ENCODE assay signal across 9 mouse cellular contexts in genomic region chr15:10890220-10890921, GRCm38 (mm10).
DNase-seq lines count a peak whose midpoint lies in the region; ATAC-seq lines count a peak whose summit lies in the region.
"Had no signal": no experiment of that assay in that cellular context is flagged by ENCODE, and none has a peak within 500 bp of the region (broad histone marks: within the 10 kb centered on the region; RNA-seq: fewer than 3 reads in every experiment).

No protein-coding gene starts in this region.

- H3K9ac ChIP-seq in embryonic facial prominence, embryonic 14.5 days (ENCODE audit: low read depth, low read length): no peak overlapping the region
- H3K9ac ChIP-seq in midbrain, embryonic 15.5 days: no peak overlapping the region
- H3K9ac ChIP-seq: midbrain, embryonic 12.5 days had no signal

- H3K9me3 ChIP-seq in embryonic facial prominence, embryonic 14.5 days (ENCODE audit: control insufficient read depth, low read length): no peaks in the 10 kb centered on the region
- H3K9me3 ChIP-seq in midbrain, embryonic 15.5 days: no peaks in the 10 kb centered on the region
- H3K9me3 ChIP-seq: midbrain, embryonic 12.5 days had no signal

- peak; percentile 30 for DNase-seq in retina, postnatal 1 day
- DNase-seq in retina, embryonic 14.5 days (ENCODE audit: low spot score): no peak
- DNase-seq in embryonic facial prominence, embryonic 14.5 days (ENCODE audit: low spot score): peak; percentile 95
- peak; percentile 79 to 82 for DNase-seq in heart, postnatal 14 days
- DNase-seq in large intestine, adult 2 months (ENCODE audit: low read depth, low spot score): peak; percentile 77
- DNase-seq in c-Kit-positive CD71-positive TER-119-positive erythroid progenitor cells, embryonic 14.5 days (ENCODE audit: low spot score): no peak
- DNase-seq in left cerebral cortex, postnatal 36 days (ENCODE audit: low spot score in 2 of 2): no peak

- H3K4me3 ChIP-seq in embryonic facial prominence, embryonic 14.5 days (ENCODE audit: low read depth, low read length): no peak overlapping the region
- H3K4me3 ChIP-seq in midbrain, embryonic 15.5 days: no peak overlapping the region
- H3K4me3 ChIP-seq: midbrain, embryonic 12.5 days had no signal

- H3K27me3 ChIP-seq in embryonic facial prominence, embryonic 14.5 days (replicated peaks; ENCODE audit: control insufficient read depth, insufficient read depth, low read length): no peaks in the 10 kb centered on the region
- no peaks in the 10 kb centered on the region for H3K27me3 ChIP-seq in midbrain, embryonic 15.5 days (replicated peaks)
- H3K27me3 ChIP-seq: midbrain, embryonic 12.5 days had no signal

- peak overlapping the region; percentile 40 for H3K27ac ChIP-seq in embryonic facial prominence, embryonic 14.5 days (replicated peaks; ENCODE audit: low read depth, low read length)
- H3K27ac ChIP-seq in midbrain, embryonic 15.5 days: no peak overlapping the region
- H3K27ac ChIP-seq: midbrain, embryonic 12.5 days had no signal

- 25% methylated on average over 8 of the region's 8 CpGs for WGBS in embryonic facial prominence, embryonic 14.5 days
- WGBS in large intestine, adult 2 months: 18% methylated on average over 8 of the region's 8 CpGs
- 50% methylated on average over 8 of the region's 8 CpGs for WGBS in midbrain, embryonic 15.5 days

- peak; percentile 87 for ATAC-seq in embryonic facial prominence, embryonic 14.5 days (ENCODE audit: low read depth)
- peak; percentile 72 for ATAC-seq in midbrain, embryonic 15.5 days (replicated peaks)

- H3K36me3 ChIP-seq in embryonic facial prominence, embryonic 14.5 days (ENCODE audit: control insufficient read depth, insufficient read depth, low read length): no peaks in the 10 kb centered on the region
- H3K36me3 ChIP-seq in midbrain, embryonic 15.5 days (replicated peaks): no peaks in the 10 kb centered on the region
- H3K36me3 ChIP-seq: midbrain, embryonic 12.5 days had no signal

- intact Hi-C loops in heart, postnatal 14 days (cut with DNase I): no loop called here
- intact Hi-C loops in left cerebral cortex, postnatal 36 days (cut with DNase I): loop anchor here (10.0 kb wide), 1 partner anchor 1436 kb away; no protein-coding TSS in a partner anchor

- peaks cover 12% of the 10 kb centered on the region; the same call in 1 of the 2 replicates for H3K4me1 ChIP-seq in embryonic facial prominence, embryonic 14.5 days (ENCODE audit: control insufficient read depth, insufficient read depth, low read length)
- peaks cover 8% of the 10 kb centered on the region; the same call in 1 of the 2 replicates for H3K4me1 ChIP-seq in midbrain, embryonic 15.5 days
- H3K4me1 ChIP-seq: midbrain, embryonic 12.5 days had no signal

- no peak overlapping the region for H3K4me2 ChIP-seq in embryonic facial prominence, embryonic 14.5 days (ENCODE audit: low read depth, low read length)
- H3K4me2 ChIP-seq in midbrain, embryonic 15.5 days: no peak overlapping the region
- H3K4me2 ChIP-seq: midbrain, embryonic 12.5 days had no signal

Comparison
In these comparisons a context has a peak if more than half of its experiments do, and no peak if none do; other contexts are left out.
1. DNase-seq: peak in retina, postnatal 1 day (single experiment), embryonic facial prominence, embryonic 14.5 days (single experiment), heart, postnatal 14 days (2 of 2) and large intestine, adult 2 months (single experiment); none in retina, embryonic 14.5 days (single experiment), c-Kit-positive CD71-positive TER-119-positive erythroid progenitor cells, embryonic 14.5 days (single experiment) and left cerebral cortex, postnatal 36 days (0 of 2).